Mouse (Mus musculus) T-cell, adult 2 months (primary cell): ENCODE measurements around the gene Ank3.

Experiments used
- DNase-seq: peaks from one replicate; pipeline ENCODE4 v3.0.0; 2022; ENCODE audit warnings: low spot score

Ank3 gene

GRCm38 (mm10) chr10:69670496-69670895 is 271.9 kb downstream of the Ank3 start:
- DNase-seq: no peak

- DNase-seq: no peak
Measured at GRCm38 (mm10) chr10:69670959-69671358, 272.4 kb downstream of the Ank3 start.

GRCm38 (mm10) chr10:69671505-69671904 is 272.9 kb downstream of the Ank3 start:
- no peak for DNase-seq

- DNase-seq: no peak
Measured at GRCm38 (mm10) chr10:69672545-69672944, 274.0 kb downstream of the Ank3 start.

GRCm38 (mm10) chr10:69678230-69678629 is 279.7 kb downstream of the Ank3 start:
- no peak for DNase-seq

GRCm38 (mm10) chr10:69686336-69686735 is 287.8 kb downstream of the Ank3 start:
- DNase-seq: no peak

- DNase-seq: no peak
Measured at GRCm38 (mm10) chr10:69689096-69689495, 290.5 kb downstream of the Ank3 start.

- DNase-seq: no peak
Measured at GRCm38 (mm10) chr10:69690131-69690960, 291.8 kb downstream of the Ank3 start.

GRCm38 (mm10) chr10:69690961-69691451 is 292.4 kb downstream of the Ank3 start:
- DNase-seq: no peak

GRCm38 (mm10) chr10:69696019-69696418 is 297.4 kb downstream of the Ank3 start:
- DNase-seq: no peak

GRCm38 (mm10) chr10:69698699-69699098 is 300.1 kb downstream of the Ank3 start:
- DNase-seq: no peak

- DNase-seq: no peak
Measured at GRCm38 (mm10) chr10:69701226-69701625, 302.7 kb downstream of the Ank3 start.

GRCm38 (mm10) chr10:69705806-69706768 is 307.5 kb downstream of the Ank3 start:
- no peak for DNase-seq

GRCm38 (mm10) chr10:69706851-69707788 is 308.5 kb downstream of the Ank3 start:
- DNase-seq: no peak

GRCm38 (mm10) chr10:69707844-69708550 is 309.4 kb downstream of the Ank3 start:
- no peak for DNase-seq

- no peak for DNase-seq
Measured at GRCm38 (mm10) chr10:69709631-69710030, 311.1 kb downstream of the Ank3 start.

- DNase-seq: no peak
Measured at GRCm38 (mm10) chr10:69710802-69711201, 312.2 kb downstream of the Ank3 start.

GRCm38 (mm10) chr10:69716907-69717306 is 318.3 kb downstream of the Ank3 start:
- no peak for DNase-seq

- no peak for DNase-seq
Measured at GRCm38 (mm10) chr10:69719421-69719820, 320.8 kb downstream of the Ank3 start.

GRCm38 (mm10) chr10:69719901-69720415 is 321.4 kb downstream of the Ank3 start:
- DNase-seq: no peak

GRCm38 (mm10) chr10:69720452-69720851 is 321.9 kb downstream of the Ank3 start:
- DNase-seq: no peak
